ENCODE assay signal across 9 mouse cellular contexts in genomic region chr13:68707296-68707747, GRCm38 (mm10).
DNase-seq lines count a peak whose midpoint lies in the region; ATAC-seq lines count a peak whose summit lies in the region.
"Had no signal": no experiment of that assay in that cellular context is flagged by ENCODE, and none has a peak within 500 bp of the region (broad histone marks: within the 10 kb centered on the region; RNA-seq: fewer than 3 reads in every experiment).

No protein-coding gene starts in this region.

- no peak overlapping the region for H3K4me3 ChIP-seq in neural tube, embryonic 12.5 days
- H3K4me3 ChIP-seq: limb, embryonic 15.5 days had no signal

- H3K4me1 ChIP-seq in neural tube, embryonic 12.5 days = no peaks in the 10 kb centered on the region
- H3K4me1 ChIP-seq: limb, embryonic 15.5 days had no signal

- H3K9ac ChIP-seq in neural tube, embryonic 12.5 days = no peak overlapping the region
- H3K9ac ChIP-seq: limb, embryonic 15.5 days had no signal

- no peaks in the 10 kb centered on the region for H3K27me3 ChIP-seq in neural tube, embryonic 12.5 days (replicated peaks)
- H3K27me3 ChIP-seq: limb, embryonic 15.5 days had no signal

- 86% methylated on average over 6 of the region's 6 CpGs for WGBS in neural tube, embryonic 12.5 days

- no peak overlapping the region for H3K4me2 ChIP-seq in neural tube, embryonic 12.5 days (replicated peaks)
- H3K4me2 ChIP-seq: limb, embryonic 15.5 days had no signal

- ATAC-seq in neural tube, embryonic 12.5 days (ENCODE audit: low FRiP score, low read depth) = peak; percentile 79; the same call in 1 of the 2 replicates
- ATAC-seq in megakaryocyte progenitor cell, adult 5-6 weeks (replicated peaks; ENCODE audit: poor library complexity) = no peak

- no peak for DNase-seq in neural tube, embryonic 10.5 days (ENCODE audit: extremely low spot score, low spot score)
- DNase-seq in cerebellum, postnatal 25 days = peak; percentile 48 to 75
- peak; percentile 51 to 56 for DNase-seq in layer of hippocampus, postnatal 25 days (ENCODE audit: extremely low spot score in 1 of 2, low spot score in 1 of 2)
- DNase-seq in right cerebral cortex, postnatal 10 days (ENCODE audit: low spot score in 2 of 2) = peak; percentile 82
- no peak for DNase-seq in embryo, embryonic 10 days (ENCODE audit: low spot score)
- no peak for DNase-seq in urinary bladder, postnatal 36 days (ENCODE audit: low spot score in 2 of 2)

- no peaks in the 10 kb centered on the region for H3K36me3 ChIP-seq in neural tube, embryonic 12.5 days
- H3K36me3 ChIP-seq: limb, embryonic 15.5 days had no signal

- no peaks in the 10 kb centered on the region for H3K9me3 ChIP-seq in neural tube, embryonic 12.5 days
- H3K9me3 ChIP-seq: limb, embryonic 15.5 days had no signal

- no peak overlapping the region for H3K27ac ChIP-seq in neural tube, embryonic 12.5 days
- H3K27ac ChIP-seq: limb, embryonic 15.5 days had no signal

Comparison
In these comparisons a context has a peak if more than half of its experiments do, and no peak if none do; other contexts are left out.
1. DNase-seq: peak in cerebellum, postnatal 25 days (2 of 2), layer of hippocampus, postnatal 25 days (2 of 2) and right cerebral cortex, postnatal 10 days (2 of 2); none in neural tube, embryonic 10.5 days (single experiment), embryo, embryonic 10 days (single experiment) and urinary bladder, postnatal 36 days (0 of 2).